Mouse (Mus musculus): ENCODE data around the gene Mmp2. TPM values are rescaled to one million over a fixed set of nuclear protein-coding genes. Genes with fewer than 3 reads are reported as not detected.
A peak's percentile ranks its signal among the peaks of the same experiment; 100 is the strongest.
"Not testable (repeated sequence)": the region's sequence is repeated elsewhere in the genome, so short reads cannot be mapped to it uniquely, and the experiment has no call there.

Mmp2 gene
- total RNA-seq, 2 experiments from 2014 or later = 27.3 to 39.8 TPM

GRCm38 (mm10) chr8:92838616-92839015 is 11.5 kb downstream of the Mmp2 start:
- no peak for DNase-seq

- DNase-seq = no peak
Measured at GRCm38 (mm10) chr8:92839161-92839560, 12.1 kb downstream of the Mmp2 start.

GRCm38 (mm10) chr8:92839876-92840275 is 12.8 kb downstream of the Mmp2 start:
- peak; percentile 31 to 56 for DNase-seq

GRCm38 (mm10) chr8:92846684-92847083 is 19.6 kb downstream of the Mmp2 start:
- DNase-seq = no peak

GRCm38 (mm10) chr8:92847299-92847698 is 20.2 kb downstream of the Mmp2 start:
- peak; percentile 53 to 70 for DNase-seq

GRCm38 (mm10) chr8:92849261-92849660 is 22.2 kb downstream of the Mmp2 start:
- DNase-seq = peak; percentile 62 to 70

GRCm38 (mm10) chr8:92850239-92850638 is 23.1 kb downstream of the Mmp2 start:
- DNase-seq = peak; percentile 61 to 81

- no peak for DNase-seq
Measured at GRCm38 (mm10) chr8:92851381-92851780, 24.3 kb downstream of the Mmp2 start.

- no peak for DNase-seq
Measured at GRCm38 (mm10) chr8:92853188-92853983, 26.3 kb downstream of the Mmp2 start.

- DNase-seq = no peak
Measured at GRCm38 (mm10) chr8:92854673-92855072, 27.6 kb downstream of the Mmp2 start.

GRCm38 (mm10) chr8:92855171-92855894 is 28.2 kb downstream of the Mmp2 start, which contains the start of gene Lpcat2:
Gene Lpcat2 (plus strand): TSS chr8:92855339.
- peak; percentile 82 to 91 for DNase-seq

GRCm38 (mm10) chr8:92856273-92856986 is 29.3 kb downstream of the Mmp2 start:
- DNase-seq = no peak

GRCm38 (mm10) chr8:92858475-92859182 is 31.5 kb downstream of the Mmp2 start:
- no peak for DNase-seq

- DNase-seq = no peak
Measured at GRCm38 (mm10) chr8:92861977-92862376, 34.9 kb downstream of the Mmp2 start.

- no peak for DNase-seq
Measured at GRCm38 (mm10) chr8:92870281-92870680, 43.2 kb downstream of the Mmp2 start.

- no peak for DNase-seq
Measured at GRCm38 (mm10) chr8:92872063-92872759, 45.1 kb downstream of the Mmp2 start.

- no peak for DNase-seq
Measured at GRCm38 (mm10) chr8:92875795-92876194, 48.7 kb downstream of the Mmp2 start.

GRCm38 (mm10) chr8:92881247-92881646 is 54.2 kb downstream of the Mmp2 start:
- no peak for DNase-seq

GRCm38 (mm10) chr8:92883771-92884170 is 56.7 kb downstream of the Mmp2 start:
- DNase-seq = peak in 1 of 2 experiments; percentile 30

GRCm38 (mm10) chr8:92892216-92892615 is 65.1 kb downstream of the Mmp2 start:
- not testable (repeated sequence) for DNase-seq

- no peak for DNase-seq
Measured at GRCm38 (mm10) chr8:92893870-92894269, 66.8 kb downstream of the Mmp2 start.

All from adrenal gland, postnatal 36 days (tissue).